ENCODE assay signal across 34 mouse cellular contexts in genomic region chr1:171466565-171466964, GRCm38 (mm10). TPM values are rescaled to one million over a fixed set of nuclear protein-coding genes. Genes with fewer than 3 reads are reported as not detected.
A peak's percentile ranks its signal among the peaks of the same experiment; 100 is the strongest.
DNase-seq lines count a peak whose midpoint lies in the region; ATAC-seq and TF ChIP-seq lines count a peak whose summit lies in the region.
"Had no signal": no experiment of that assay in that cellular context is flagged by ENCODE, and none has a peak within 500 bp of the region (broad histone marks: within the 10 kb centered on the region; RNA-seq: fewer than 3 reads in every experiment).

No protein-coding gene starts in this region.

- no peak for TF ChIP-seq CTCF in CH12.LX (conservative IDR thresholded peaks at IDR 0.05 in 1 of 2, IDR thresholded peaks at IDR 0.05 in 1 of 2; ENCODE audit: low read depth in 2 of 2, low read length in 2 of 2)

- H3K9me3 ChIP-seq in liver, embryonic 16.5 days (replicated peaks; ENCODE audit: control insufficient read depth, low read length), result no peaks in the 10 kb centered on the region
- H3K9me3 ChIP-seq in liver, embryonic 11.5 days (ENCODE audit: control insufficient read depth, low read length), result no peaks in the 10 kb centered on the region
- H3K9me3 ChIP-seq in CH12.LX (replicated peaks; ENCODE audit: low read length), result no peaks in the 10 kb centered on the region
- H3K9me3 ChIP-seq: embryonic facial prominence, embryonic 12.5 days; heart, embryonic 10.5 days; heart, embryonic 15.5 days; limb, embryonic 13.5 days; liver, embryonic 15.5 days; neural tube, embryonic 15.5 days; stomach, embryonic 15.5 days had no signal

- in situ Hi-C loops in CH12.LX (cut with MboI; ENCODE audit: low pct_ligation_motif_present, low pct_unique_long_range_greater_than_20kb, low sequenced_read_pairs), result no loop called here

- H3K4me1 ChIP-seq in liver, embryonic 16.5 days (ENCODE audit: control insufficient read depth, low read depth, low read length), result no peaks in the 10 kb centered on the region
- no peaks in the 10 kb centered on the region for H3K4me1 ChIP-seq in liver, embryonic 11.5 days (replicated peaks; ENCODE audit: control insufficient read depth, insufficient read depth, low read length)
- peaks cover 10 to 38% of the 10 kb centered on the region in 2 experiments; a peak in 3 of 4 replicates for H3K4me1 ChIP-seq in CH12.LX (ENCODE audit: control insufficient read depth in 1 of 2, insufficient read depth in 2 of 2)
- peaks cover 4% of the 10 kb centered on the region; the same call in 1 of the 2 replicates for H3K4me1 ChIP-seq in brown adipose tissue, adult 24 weeks (ENCODE audit: control insufficient read depth, insufficient read depth, insufficient read length, low read length)
- H3K4me1 ChIP-seq: embryonic facial prominence, embryonic 12.5 days; limb, embryonic 13.5 days; neural tube, embryonic 15.5 days had no signal

- H3K4me2 ChIP-seq in liver, embryonic 16.5 days (ENCODE audit: low read depth, low read length), result no peak overlapping the region
- no peak overlapping the region for H3K4me2 ChIP-seq in liver, embryonic 11.5 days
- H3K4me2 ChIP-seq in CH12.LX (ENCODE audit: insufficient read depth, low read depth, poor library complexity, severe bottlenecking), result peak overlapping the region; percentile 71
- H3K4me2 ChIP-seq: embryonic facial prominence, embryonic 12.5 days; heart, embryonic 15.5 days; hindbrain, embryonic 14.5 days; limb, embryonic 13.5 days; liver, embryonic 15.5 days; neural tube, embryonic 15.5 days; stomach, embryonic 15.5 days had no signal

- no peak for TF ChIP-seq POLR2A in CH12.LX (IDR thresholded peaks at IDR 0.05; ENCODE audit: low read depth, low read length)

- no peak for TF ChIP-seq RAD21 in CH12.LX (IDR thresholded peaks at IDR 0.05; ENCODE audit: low read depth, low read length)

- peak overlapping the region; percentile 21; the same call in 1 of the 2 replicates for H3K27ac ChIP-seq in liver, embryonic 16.5 days (ENCODE audit: low read length)
- no peak overlapping the region for H3K27ac ChIP-seq in liver, embryonic 11.5 days (ENCODE audit: low read depth, low read length)
- H3K27ac ChIP-seq in CH12.LX (ENCODE audit: insufficient read depth, low read depth), result no peak overlapping the region
- 0 out of 2 replicates have a peak overlapping the region, but pooled peaks have one; percentile 25 for H3K27ac ChIP-seq in brown adipose tissue, adult 24 weeks (replicated peaks; ENCODE audit: low read depth, low read length)
- H3K27ac ChIP-seq: embryonic facial prominence, embryonic 12.5 days; heart, embryonic 10.5 days; heart, embryonic 15.5 days; hindbrain, embryonic 14.5 days; limb, embryonic 13.5 days; liver, embryonic 15.5 days; neural tube, embryonic 15.5 days; stomach, embryonic 15.5 days had no signal

- no peak overlapping the region for H3K4me3 ChIP-seq in liver, embryonic 16.5 days (ENCODE audit: low read depth, low read length)
- no peak overlapping the region for H3K4me3 ChIP-seq in liver, embryonic 11.5 days (ENCODE audit: low read depth, low read length)
- H3K4me3 ChIP-seq in CH12.LX (replicated peaks in 1 of 3; ENCODE audit: low read depth in 2 of 3, low read length in 2 of 3, poor library complexity in 1 of 3), result no peak overlapping the region
- H3K4me3 ChIP-seq in brown adipose tissue, adult 24 weeks (ENCODE audit: insufficient read depth, low read depth, low read length), result 0 out of 2 replicates have a peak overlapping the region, but pooled peaks have one; percentile 15
- H3K4me3 ChIP-seq: embryonic facial prominence, embryonic 12.5 days; heart, embryonic 10.5 days; heart, embryonic 15.5 days; limb, embryonic 13.5 days; liver, embryonic 15.5 days; neural tube, embryonic 15.5 days; stomach, embryonic 15.5 days had no signal

- no peak for DNase-seq in liver, embryonic 11.5 days (ENCODE audit: low spot score)
- no peak for DNase-seq in CH12.LX (ENCODE audit: extremely low read depth)
- no peak for DNase-seq in right cerebral cortex, adult 2 months (ENCODE audit: low spot score in 2 of 2)
- no peak for DNase-seq in urinary bladder, adult 18-20 months (ENCODE audit: low spot score in 2 of 2)
- no peak for DNase-seq in testis, postnatal 14 days (ENCODE audit: low spot score)
- DNase-seq: adrenal gland, adult 2 months; adrenal gland, postnatal 36 days; cerebellum, adult 11 months; cerebellum, adult 9-10 months; cerebellum, postnatal 36 days; embryo, embryonic 11 days; gastrocnemius, postnatal 14 days; heart, adult 11 months; kidney, adult 2 months; kidney, postnatal 14 days; layer of hippocampus, adult 9-11 months; lung, postnatal 36 days; midbrain, embryonic 14.5 days; retina, postnatal 1 day; right cerebral cortex, postnatal 25 days; thymus, postnatal 14 days had no signal

- WGBS in liver, embryonic 16.5 days (ENCODE audit: insufficient replicate concordance), result 27% methylated on average over 4 of the region's 4 CpGs
- WGBS in liver, embryonic 11.5 days, result 54% methylated on average over 4 of the region's 4 CpGs

- ATAC-seq in liver, embryonic 16.5 days (ENCODE audit: low read depth), result no peak
- ATAC-seq in liver, embryonic 11.5 days (replicated peaks; ENCODE audit: low FRiP score), result no peak
- peak; percentile 53 for ATAC-seq in megakaryocyte, adult 5-6 weeks (ENCODE audit: poor library complexity, severe bottlenecking)
- ATAC-seq: activated CD4-positive, CD25-positive, alpha-beta regulatory T cell, adult 4 months; forebrain, embryonic 14.5 days had no signal

- no peaks in the 10 kb centered on the region for H3K79me2 ChIP-seq in CH12.LX (replicated peaks; ENCODE audit: control insufficient read depth, extremely low read depth, insufficient read depth, poor library complexity, severe bottlenecking)

- H3K36me3 ChIP-seq in liver, embryonic 16.5 days (ENCODE audit: control insufficient read depth, insufficient read depth), result no peaks in the 10 kb centered on the region
- H3K36me3 ChIP-seq in liver, embryonic 11.5 days (ENCODE audit: control insufficient read depth, insufficient read depth, low read length), result peaks cover 6% of the 10 kb centered on the region; the same call in 1 of the 2 replicates
- H3K36me3 ChIP-seq in CH12.LX (replicated peaks in 1 of 2; ENCODE audit: control insufficient read depth in 1 of 2, insufficient read depth in 1 of 2, low read length in 1 of 2), result no peaks in the 10 kb centered on the region
- H3K36me3 ChIP-seq: embryonic facial prominence, embryonic 12.5 days; neural tube, embryonic 15.5 days had no signal

- TF ChIP-seq EP300 in CH12.LX (IDR thresholded peaks at IDR 0.05; ENCODE audit: low read length), result no peak

- no peak overlapping the region for H3K9ac ChIP-seq in liver, embryonic 16.5 days (ENCODE audit: low read depth, low read length)
- no peak overlapping the region for H3K9ac ChIP-seq in liver, embryonic 11.5 days (ENCODE audit: low read depth, low read length)
- peak overlapping the region; percentile 42 for H3K9ac ChIP-seq in CH12.LX (ENCODE audit: insufficient read depth, low read depth)
- H3K9ac ChIP-seq: embryonic facial prominence, embryonic 12.5 days; heart, embryonic 15.5 days; hindbrain, embryonic 14.5 days; limb, embryonic 13.5 days; liver, embryonic 15.5 days; neural tube, embryonic 15.5 days; stomach, embryonic 15.5 days had no signal

- dilution Hi-C loops in CH12.LX (cut with MboI; ENCODE audit: extremely low pct_ligation_motif_present, extremely low pct_unique_long_range_greater_than_20kb, low sequenced_read_pairs), result no loop called here

- no peaks in the 10 kb centered on the region for H3K27me3 ChIP-seq in liver, embryonic 16.5 days (ENCODE audit: control insufficient read depth, insufficient read depth, low read depth, low read length)
- H3K27me3 ChIP-seq in liver, embryonic 11.5 days (replicated peaks; ENCODE audit: control insufficient read depth, insufficient read depth, low read length), result no peaks in the 10 kb centered on the region
- H3K27me3 ChIP-seq in CH12.LX (replicated peaks), result no peaks in the 10 kb centered on the region
- H3K27me3 ChIP-seq: embryonic facial prominence, embryonic 12.5 days; heart, embryonic 15.5 days; limb, embryonic 13.5 days; liver, embryonic 15.5 days; neural tube, embryonic 15.5 days; stomach, embryonic 15.5 days had no signal

RNA-seq across cellular contexts. Expression of gene F11r, which starts 29.2 kb away (rescaled TPM):
- 33.8 and 34.2 TPM in 2 replicates for polyA plus RNA-seq in liver, embryonic 16.5 days (2015; fragmentation: Nextera tagmentation; extraction: Ambion mirVana)
- 42.0 and 47.8 TPM in 2 replicates for polyA plus RNA-seq in liver, embryonic 11.5 days (2014; fragmentation: Nextera tagmentation; extraction: Ambion mirVana)
- 1.6 and 1.8 TPM in 2 replicates for total RNA-seq in CH12.LX (2012; rRNA removed)
- 0.74 and 1.3 TPM in 2 replicates for total RNA-seq in CH12.LX (2014; rRNA removed)
- polyA plus RNA-seq in CH12.LX (2012; ENCODE audit: insufficient read length, low read depth), result 1.3 and 1.4 TPM in 2 replicates
- polyA plus RNA-seq in brown adipose tissue, adult 24 weeks (2012; ENCODE audit: insufficient read depth, insufficient read length, missing spikeins), result 42.9 and 45.1 TPM in 2 replicates
- total RNA-seq in megakaryocyte, adult 5-6 weeks (2015), result 0.33 and 0.59 TPM in 2 replicates
- total RNA-seq in megakaryocyte, adult 5-6 weeks (2017), result not detected in 2 replicates

RNA-seq across cellular contexts. Expression of gene Alyref2, which starts 36.7 kb away (rescaled TPM):
- polyA plus RNA-seq in liver, embryonic 16.5 days (2015; fragmentation: Nextera tagmentation; extraction: Ambion mirVana), result 2.6 and 3.5 TPM in 2 replicates
- 7.8 and 8.3 TPM in 2 replicates for polyA plus RNA-seq in liver, embryonic 11.5 days (2014; fragmentation: Nextera tagmentation; extraction: Ambion mirVana)
- total RNA-seq in CH12.LX (2012; rRNA removed), result 5.4 and 5.9 TPM in 2 replicates
- total RNA-seq in CH12.LX (2014; rRNA removed), result 4.2 and 4.6 TPM in 2 replicates
- 4.9 and 5.3 TPM in 2 replicates for polyA plus RNA-seq in CH12.LX (2012; ENCODE audit: insufficient read length, low read depth)
- polyA plus RNA-seq in brown adipose tissue, adult 24 weeks (2012; ENCODE audit: insufficient read depth, insufficient read length, missing spikeins), result 2.7 and 3.0 TPM in 2 replicates
- 8.7 and 11.4 TPM in 2 replicates for total RNA-seq in megakaryocyte, adult 5-6 weeks (2015)
- total RNA-seq in megakaryocyte, adult 5-6 weeks (2017), result 12.7 and 13.2 TPM in 2 replicates

RNA-seq across cellular contexts. Expression of gene Tstd1, which starts 47.9 kb away (rescaled TPM):
- polyA plus RNA-seq in liver, embryonic 16.5 days (2015; fragmentation: Nextera tagmentation; extraction: Ambion mirVana), result 4.6 and 5.3 TPM in 2 replicates
- polyA plus RNA-seq in liver, embryonic 11.5 days (2014; fragmentation: Nextera tagmentation; extraction: Ambion mirVana), result 1.6 and 1.7 TPM in 2 replicates
- total RNA-seq in CH12.LX (2012; rRNA removed), result 2.5 and 2.6 TPM in 2 replicates
- 1.2 and 1.4 TPM in 2 replicates for total RNA-seq in CH12.LX (2014; rRNA removed)
- 3.5 and 4.4 TPM in 2 replicates for polyA plus RNA-seq in CH12.LX (2012; ENCODE audit: insufficient read length, low read depth)
- not detected in 2 replicates for polyA plus RNA-seq in brown adipose tissue, adult 24 weeks (2012; ENCODE audit: insufficient read depth, insufficient read length, missing spikeins)
- 3.8 and 4.1 TPM in 2 replicates for total RNA-seq in megakaryocyte, adult 5-6 weeks (2015)
- 0.61 and 5.1 TPM in 2 replicates for total RNA-seq in megakaryocyte, adult 5-6 weeks (2017)

RNA-seq across cellular contexts. Expression of gene Usf1, which starts 55.5 kb away (rescaled TPM):
- polyA plus RNA-seq in liver, embryonic 16.5 days (2015; fragmentation: Nextera tagmentation; extraction: Ambion mirVana), result 15.9 and 19.3 TPM in 2 replicates
- 51.0 and 53.2 TPM in 2 replicates for polyA plus RNA-seq in liver, embryonic 11.5 days (2014; fragmentation: Nextera tagmentation; extraction: Ambion mirVana)
- total RNA-seq in CH12.LX (2012; rRNA removed) (59.4 and 73.7 TPM in 2 replicates), CH12.LX (2014; rRNA removed) (53.8 and 54.9 TPM in 2 replicates)
- 37.4 and 39.5 TPM in 2 replicates for polyA plus RNA-seq in CH12.LX (2012; ENCODE audit: insufficient read length, low read depth)
- polyA plus RNA-seq in brown adipose tissue, adult 24 weeks (2012; ENCODE audit: insufficient read depth, insufficient read length, missing spikeins), result 13.1 and 18.2 TPM in 2 replicates
- total RNA-seq in megakaryocyte, adult 5-6 weeks (2015), result 23.0 and 27.0 TPM in 2 replicates
- total RNA-seq in megakaryocyte, adult 5-6 weeks (2017), result 76.7 and 80.1 TPM in 2 replicates

Comparison
In these comparisons a context has a peak if more than half of its experiments do, and no peak if none do; other contexts are left out.
1. H3K27ac ChIP-seq: peak in liver, embryonic 16.5 days (single experiment) and brown adipose tissue, adult 24 weeks (single experiment); none in liver, embryonic 11.5 days (single experiment) and CH12.LX (single experiment).
2. RNA of gene F11r, which starts 29.2 kb away (polyA plus RNA-seq): 42.0 to 47.8 TPM in liver, embryonic 11.5 days, 42.9 to 45.1 TPM in brown adipose tissue, adult 24 weeks and 33.8 to 34.2 TPM in liver, embryonic 16.5 days; 1.3 to 1.4 TPM in CH12.LX; every median in the first group is over 10 times any median in the second.